10 mouse cellular contexts compared by ENCODE assay signal in the genomic region with DNA sequence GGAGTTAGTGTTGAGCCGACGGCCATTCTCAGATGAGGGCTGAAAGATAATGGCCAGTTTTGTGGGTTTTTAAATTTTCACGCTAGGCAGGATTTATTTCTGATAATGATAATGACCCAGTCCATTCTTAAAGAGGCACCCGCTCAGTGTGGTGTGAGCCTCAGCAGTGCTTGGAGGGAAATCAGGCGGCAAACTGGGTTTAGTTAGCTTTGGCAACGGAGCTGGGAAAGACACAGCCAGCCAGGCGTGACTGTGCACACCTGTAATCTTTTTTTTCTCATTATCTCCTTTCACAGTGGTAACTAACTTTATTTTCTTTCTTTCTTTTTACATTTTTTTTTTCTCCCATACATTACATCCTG. TPM values are rescaled to one million over a fixed set of nuclear protein-coding genes. Genes with fewer than 3 reads are reported as not detected.
DNase-seq lines count a peak whose midpoint lies in the region; ATAC-seq lines count a peak whose summit lies in the region.
"Had no signal": no experiment of that assay in that cellular context is flagged by ENCODE, and none has a peak within 500 bp of the region (broad histone marks: within the 10 kb centered on the region; RNA-seq: fewer than 3 reads in every experiment).

No protein-coding gene starts in this region.

- no peak overlapping the region for H3K4me3 ChIP-seq in heart, embryonic 11.5 days (ENCODE audit: low read depth, low read length)
- no peak overlapping the region; the same call in 1 of the 2 replicates for H3K4me3 ChIP-seq in kidney, embryonic 16.5 days (ENCODE audit: low read length)
- no peak overlapping the region for H3K4me3 ChIP-seq in forebrain, embryonic 12.5 days (replicated peaks)
- H3K4me3 ChIP-seq in midbrain, embryonic 13.5 days (replicated peaks) = no peak overlapping the region
- H3K4me3 ChIP-seq: lung, embryonic 15.5 days had no signal

- H3K9ac ChIP-seq in heart, embryonic 11.5 days (ENCODE audit: low read depth, low read length) = no peak overlapping the region
- H3K9ac ChIP-seq in kidney, embryonic 16.5 days (replicated peaks; ENCODE audit: low read length) = no peak overlapping the region
- H3K9ac ChIP-seq in forebrain, embryonic 12.5 days = no peak overlapping the region
- H3K9ac ChIP-seq in midbrain, embryonic 13.5 days (replicated peaks) = no peak overlapping the region
- H3K9ac ChIP-seq: lung, embryonic 15.5 days had no signal

- no peaks in the 10 kb centered on the region; the same call in 1 of the 2 replicates for H3K36me3 ChIP-seq in heart, embryonic 11.5 days (ENCODE audit: control insufficient read depth, insufficient read depth, low read length)
- no peaks in the 10 kb centered on the region for H3K36me3 ChIP-seq in kidney, embryonic 16.5 days (ENCODE audit: insufficient read depth, low read length)
- no peaks in the 10 kb centered on the region for H3K36me3 ChIP-seq in forebrain, embryonic 12.5 days (replicated peaks)
- no peaks in the 10 kb centered on the region for H3K36me3 ChIP-seq in midbrain, embryonic 13.5 days
- H3K36me3 ChIP-seq: G1E; lung, embryonic 15.5 days had no signal

- WGBS in heart, embryonic 11.5 days (ENCODE audit: insufficient replicate concordance) = 75% methylated on average over 7 of the region's 7 CpGs
- 31% methylated on average over 7 of the region's 7 CpGs for WGBS in kidney, embryonic 16.5 days
- WGBS in forebrain, embryonic 12.5 days = 21% methylated on average over 7 of the region's 7 CpGs
- 17% methylated on average over 7 of the region's 7 CpGs for WGBS in midbrain, embryonic 13.5 days

- peak overlapping the region; percentile 24; the same call in 1 of the 2 replicates for H3K27ac ChIP-seq in heart, embryonic 11.5 days (ENCODE audit: low read depth, low read length)
- H3K27ac ChIP-seq in kidney, embryonic 16.5 days (ENCODE audit: low read length) = no peak overlapping the region
- peak overlapping the region; percentile 66 for H3K27ac ChIP-seq in forebrain, embryonic 12.5 days
- H3K27ac ChIP-seq in midbrain, embryonic 13.5 days = peak overlapping the region; percentile 80
- H3K27ac ChIP-seq: lung, embryonic 15.5 days had no signal

- no peak for ATAC-seq in heart, embryonic 11.5 days (replicated peaks; ENCODE audit: insufficient number of reproducible peaks, low FRiP score, low TSS enrichment)
- ATAC-seq in kidney, embryonic 16.5 days (ENCODE audit: low FRiP score, low TSS enrichment) = 0 out of 2 replicates have a peak, but pooled peaks have one; percentile 42
- ATAC-seq in forebrain, embryonic 12.5 days (ENCODE audit: low FRiP score) = peak; percentile 67; the same call in 1 of the 2 replicates
- ATAC-seq in midbrain, embryonic 13.5 days = peak; percentile 69; the same call in 1 of the 2 replicates

- no peaks in the 10 kb centered on the region for H3K27me3 ChIP-seq in heart, embryonic 11.5 days (ENCODE audit: control insufficient read depth, insufficient read depth, low read length)
- no peaks in the 10 kb centered on the region for H3K27me3 ChIP-seq in kidney, embryonic 16.5 days (ENCODE audit: insufficient read depth, low read length)
- H3K27me3 ChIP-seq in forebrain, embryonic 12.5 days = peaks cover 4% of the 10 kb centered on the region; the same call in 1 of the 2 replicates
- H3K27me3 ChIP-seq in midbrain, embryonic 13.5 days = no peaks in the 10 kb centered on the region
- H3K27me3 ChIP-seq: lung, embryonic 15.5 days had no signal

- intact Hi-C loops in gastrocnemius, postnatal 36 days (cut with DNase I) = no loop called here

- DNase-seq in heart, adult 11 months = no peak
- DNase-seq in kidney, adult 18-20 months = no peak
- no peak for DNase-seq in gastrocnemius, adult 18-20 months (ENCODE audit: low spot score)
- no peak for DNase-seq in gastrocnemius, postnatal 36 days

- H3K9me3 ChIP-seq in heart, embryonic 11.5 days (replicated peaks; ENCODE audit: control insufficient read depth, low read length) = no peaks in the 10 kb centered on the region
- peaks cover 8% of the 10 kb centered on the region; the same call in 1 of the 2 replicates for H3K9me3 ChIP-seq in kidney, embryonic 16.5 days (ENCODE audit: low read length)
- H3K9me3 ChIP-seq in forebrain, embryonic 12.5 days = peaks cover 6% of the 10 kb centered on the region; the same call in 1 of the 2 replicates
- no peaks in the 10 kb centered on the region for H3K9me3 ChIP-seq in midbrain, embryonic 13.5 days
- H3K9me3 ChIP-seq: lung, embryonic 15.5 days had no signal

- H3K4me2 ChIP-seq in heart, embryonic 11.5 days = no peak overlapping the region
- peak overlapping the region; percentile 30 for H3K4me2 ChIP-seq in kidney, embryonic 16.5 days (replicated peaks; ENCODE audit: low read depth, low read length)
- peak overlapping the region; percentile 38 for H3K4me2 ChIP-seq in forebrain, embryonic 12.5 days
- peak overlapping the region; percentile 35 for H3K4me2 ChIP-seq in midbrain, embryonic 13.5 days (replicated peaks)
- H3K4me2 ChIP-seq: lung, embryonic 15.5 days had no signal

- peaks cover 12% of the 10 kb centered on the region for H3K4me1 ChIP-seq in heart, embryonic 11.5 days (ENCODE audit: control insufficient read depth, insufficient read depth, low read length)
- peaks cover 21% of the 10 kb centered on the region for H3K4me1 ChIP-seq in kidney, embryonic 16.5 days (ENCODE audit: insufficient read depth, low read length)
- H3K4me1 ChIP-seq in forebrain, embryonic 12.5 days = peaks cover 22% of the 10 kb centered on the region
- peaks cover 25% of the 10 kb centered on the region for H3K4me1 ChIP-seq in midbrain, embryonic 13.5 days (replicated peaks)

RNA-seq across cellular contexts. Expression of a gene that starts 36.4 kb away (rescaled TPM):
- 0.25 and 0.60 TPM in 2 replicates for polyA plus RNA-seq in heart, embryonic 11.5 days (2014; fragmentation: Nextera tagmentation; extraction: Ambion mirVana)
- 0.54 and 0.57 TPM in 2 replicates for polyA plus RNA-seq in kidney, embryonic 16.5 days (2015; fragmentation: Nextera tagmentation; extraction: Ambion mirVana)
- 2.7 and 3.0 TPM in 2 replicates for polyA plus RNA-seq in forebrain, embryonic 12.5 days (2016; fragmentation: Nextera tagmentation; extraction: Ambion mirVana)
- polyA plus RNA-seq in midbrain, embryonic 13.5 days (2015; fragmentation: Nextera tagmentation; extraction: Ambion mirVana) = 3.5 and 4.0 TPM in 2 replicates
- under 1 TPM; 0.41 to 0.71 TPM for total RNA-seq in gastrocnemius, adult 18-20 months (2021)
- under 1 TPM; 0.35 to 0.71 TPM for total RNA-seq in gastrocnemius, postnatal 36 days (2021)
- total RNA-seq: G1E had no signal
- polyA plus RNA-seq: G1E had no signal
